Mouse (Mus musculus) lung, embryonic 14.5 days (tissue): ENCODE data around the gene Fam169a. TPM values are rescaled to one million over a fixed set of nuclear protein-coding genes. Genes with fewer than 3 reads are reported as not detected.

ENCODE experiments used
- ATAC-seq: fragments of 200-750 bp; cut with Nextera tagmentation; 2 replicates; pipeline ENCODE4 v1.8.0; 2017; ENCODE audit warnings: mild to moderate bottlenecking, moderate TSS enrichment, moderate library complexity; ENCODE audit not compliant: insufficient read depth
- DNase-seq: peaks from one replicate; pipeline ENCODE4 v3.0.0-alpha.2; 2015
- H3K27ac ChIP-seq: fragments of 300-500 bp; sonication (generic); 2 replicates; pipeline ENCODE4 v1.5.1; 2014; ENCODE audit warnings: low read depth, mild to moderate bottlenecking, moderate library complexity
- H3K27me3 ChIP-seq: fragments of 300-500 bp; sonication (generic); 2 replicates; pipeline ENCODE4 v1.6.1; 2014; ENCODE audit warnings: low read length, control low read depth; ENCODE audit not compliant: insufficient read depth
- H3K36me3 ChIP-seq: fragments of 300-500 bp; sonication (generic); 2 replicates; pipeline ENCODE4 v1.6.1; 2014; ENCODE audit warnings: control low read depth; ENCODE audit not compliant: insufficient read depth
- H3K4me1 ChIP-seq: fragments of 300-500 bp; sonication (generic); 2 replicates; pipeline ENCODE4 v1.6.1; 2014; ENCODE audit warnings: antibody characterized with exemption, control low read depth; ENCODE audit not compliant: insufficient read depth
- H3K4me2 ChIP-seq: fragments of 300-500 bp; sonication (generic); 2 replicates; pipeline ENCODE4 v1.6.1; 2014; ENCODE audit warnings: mild to moderate bottlenecking
- H3K4me3 ChIP-seq: fragments of 300-500 bp; sonication (generic); 2 replicates; pipeline ENCODE4 v1.5.1; 2014; ENCODE audit warnings: low read depth, low read length
- H3K9ac ChIP-seq: fragments of 300-500 bp; sonication (generic); 2 replicates; pipeline ENCODE4 v1.6.1; 2014
- H3K9me3 ChIP-seq: fragments of 300-500 bp; sonication (generic); 2 replicates; pipeline ENCODE4 v1.6.1; 2016; ENCODE audit warnings: low read depth, low read length, control low read depth
- CTCF ChIP-seq: IDR thresholded peaks from 2 replicates; pipeline ENCODE4 v1.5.1; 2016; ENCODE audit warnings: antibody characterized with exemption, low read depth
- WGBS: fragments of 180-500 bp; shearing (Covaris S2); extraction: QIAGEN DNeasy Blood & Tissue Kit; methylation state at CpG from one replicate; pipeline ENCODE4 v1.1.7; 2014; 5-methylcytosine and 5-hydroxymethylcytosine counted together
- polyA plus RNA-seq: library from polyadenylated mRNA; unstranded; fragments of >200 nt; fragmentation: Nextera tagmentation; extraction: Ambion mirVana; gene quantifications from 2 replicates; pipeline ENCODE4 v1.2.1, GENCODE M21; 2014

Fam169a gene
- polyA plus RNA-seq, 1 experiment from 2014 or later: 2.9 TPM

DNA sequence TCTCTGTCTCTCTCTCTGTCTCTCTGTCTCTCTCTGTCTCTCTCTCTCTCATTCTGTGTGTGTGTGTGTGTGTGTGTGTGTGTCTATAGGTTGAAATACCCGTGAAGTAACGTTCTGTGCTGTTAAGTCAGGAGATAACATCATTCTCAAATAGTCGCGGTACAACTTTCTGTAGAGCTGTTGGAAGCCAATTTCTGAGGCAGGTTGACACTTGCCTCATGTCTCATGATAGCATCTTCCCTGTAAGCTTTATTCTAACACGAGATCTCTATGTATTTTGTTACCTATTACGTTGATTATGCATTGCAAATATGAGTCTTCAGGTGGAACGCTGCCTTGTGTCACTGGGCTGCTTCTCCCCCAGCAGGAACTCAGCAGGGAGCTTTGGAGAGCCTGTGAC lies 75.2 kb downstream of the Fam169a start:
- Histone ChIP-seq H3K9me3 (no peaks in the 10 kb centered on the region), H3K4me3 (no peak overlapping the region), H3K4me1 (0 out of 2 replicates have a peak, but pooled peaks cover 3% of the 10 kb centered on the region), H3K27me3 (no peaks in the 10 kb centered on the region), H3K4me2 (no peak overlapping the region), H3K9ac (no peak overlapping the region), H3K36me3 (peaks cover 35% of the 10 kb centered on the region), H3K27ac (no peak overlapping the region)
- no peak for ATAC-seq
- no peak for TF ChIP-seq CTCF
- WGBS: 83% methylated on average over 7 of the region's 7 CpGs
- DNase-seq: no peak

DNA sequence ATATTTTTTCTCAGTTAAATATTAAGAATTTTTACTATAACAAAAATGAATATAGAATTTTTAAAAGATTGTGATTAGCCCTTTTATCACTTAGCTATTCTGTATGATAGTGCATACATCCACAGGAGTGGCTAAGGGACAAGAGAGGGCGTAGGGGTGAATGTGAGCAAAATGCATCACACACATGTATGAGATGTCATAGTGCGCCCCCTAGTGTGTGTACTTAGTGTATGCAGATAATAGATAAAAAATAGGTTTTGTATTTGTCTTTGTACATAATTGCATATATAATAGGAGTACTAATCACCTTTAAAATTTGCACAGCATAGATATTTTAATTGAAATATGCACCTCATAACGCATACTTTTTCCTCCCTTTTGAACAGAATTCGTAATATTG lies 78.7 kb downstream of the Fam169a start:
- WGBS: 59% methylated on average over 4 of the region's 4 CpGs

DNA sequence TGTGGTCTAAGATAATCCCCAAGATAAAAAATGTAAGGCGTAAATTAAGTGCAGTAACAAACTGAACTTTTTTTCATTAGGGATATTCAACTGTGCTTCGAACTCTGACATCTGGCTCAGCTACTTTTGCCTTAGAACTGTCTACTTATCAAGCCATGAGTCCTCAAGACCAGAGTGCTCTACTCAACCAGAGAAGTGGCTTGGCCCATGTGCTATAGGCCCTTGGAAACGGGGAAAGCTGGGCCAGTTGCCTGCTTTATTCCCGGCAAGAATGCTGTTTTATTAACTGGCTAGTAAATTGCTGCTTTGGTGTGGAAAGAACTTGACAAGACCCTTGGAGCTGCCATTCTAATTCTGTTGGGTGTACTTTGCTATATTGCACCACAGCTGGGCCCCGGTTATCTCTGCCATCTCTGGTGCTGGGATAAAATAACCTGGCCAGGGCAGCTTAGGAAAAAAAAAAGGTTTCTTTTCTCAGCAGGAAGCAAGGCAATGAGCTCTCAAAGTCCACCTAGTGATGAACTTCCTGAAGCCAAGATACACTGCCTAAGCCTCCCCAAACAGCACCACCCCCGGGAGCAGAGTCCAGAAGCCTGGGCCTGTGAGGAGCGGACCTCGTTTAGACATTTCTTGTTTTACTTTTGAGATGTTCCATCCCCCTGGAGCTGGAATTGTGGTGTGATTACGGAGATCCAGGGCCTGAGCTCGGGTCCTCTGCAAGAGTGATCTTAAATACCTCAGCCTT lies 108.6 kb downstream of the Fam169a start:
- DNase-seq: no peak
- WGBS: 85% methylated on average over 10 of the region's 10 CpGs
- H3K36me3 ChIP-seq: peaks cover 88% of the 10 kb centered on the region
- no peaks in the 10 kb centered on the region for H3K4me1 ChIP-seq
- no peak for TF ChIP-seq CTCF
- no peaks in the 10 kb centered on the region for H3K9me3 ChIP-seq
- no peak overlapping the region for H3K9ac ChIP-seq
- no peaks in the 10 kb centered on the region for H3K27me3 ChIP-seq
- H3K4me2 ChIP-seq: no peak overlapping the region
- H3K4me3 ChIP-seq: no peak overlapping the region
- ATAC-seq: no peak
- H3K27ac ChIP-seq: no peak overlapping the region

More for the DNA sequence above, 78.7 kb downstream of the Fam169a start:
- Histone ChIP-seq H3K4me1 (no peaks in the 10 kb centered on the region), H3K27ac (no peak overlapping the region), H3K9me3 (no peaks in the 10 kb centered on the region), H3K4me3 (no peak overlapping the region), H3K27me3 (no peaks in the 10 kb centered on the region), H3K36me3 (peaks cover 65% of the 10 kb centered on the region), H3K4me2 (no peak overlapping the region), H3K9ac (no peak overlapping the region)
- DNase-seq (peak; percentile 72), ATAC-seq (no peak)
- peak; percentile 72 for TF ChIP-seq CTCF

DNA sequence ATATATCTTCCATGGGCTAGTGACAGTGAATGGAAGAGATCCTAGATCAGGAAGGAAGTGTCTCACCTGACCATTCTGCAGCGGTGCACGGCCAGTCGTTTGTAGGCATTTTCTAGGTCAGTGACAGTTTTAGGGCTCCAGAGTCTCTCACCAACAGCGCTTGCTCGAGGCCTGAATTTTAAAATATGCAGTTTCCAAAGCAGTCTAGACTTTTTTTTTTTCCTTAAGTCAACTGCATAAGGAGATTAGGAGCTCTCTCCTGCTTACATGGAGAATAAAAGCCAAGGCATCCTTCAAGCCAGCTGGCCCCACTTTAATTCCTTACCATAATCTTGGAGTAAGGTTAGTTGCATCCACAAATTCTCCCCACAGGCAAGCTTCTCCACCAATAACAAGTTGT lies 109.6 kb downstream of the Fam169a start:
- no peak overlapping the region for H3K4me3 ChIP-seq
- TF ChIP-seq CTCF: no peak
- H3K4me1 ChIP-seq: no peaks in the 10 kb centered on the region
- H3K9ac ChIP-seq: no peak overlapping the region
- H3K27ac ChIP-seq: no peak overlapping the region
- no peak for DNase-seq
- no peaks in the 10 kb centered on the region for H3K27me3 ChIP-seq
- WGBS: 88% methylated on average over 5 of the region's 5 CpGs
- no peak overlapping the region for H3K4me2 ChIP-seq
- H3K36me3 ChIP-seq: peaks cover 90% of the 10 kb centered on the region
- H3K9me3 ChIP-seq: no peaks in the 10 kb centered on the region
- no peak for ATAC-seq

DNA sequence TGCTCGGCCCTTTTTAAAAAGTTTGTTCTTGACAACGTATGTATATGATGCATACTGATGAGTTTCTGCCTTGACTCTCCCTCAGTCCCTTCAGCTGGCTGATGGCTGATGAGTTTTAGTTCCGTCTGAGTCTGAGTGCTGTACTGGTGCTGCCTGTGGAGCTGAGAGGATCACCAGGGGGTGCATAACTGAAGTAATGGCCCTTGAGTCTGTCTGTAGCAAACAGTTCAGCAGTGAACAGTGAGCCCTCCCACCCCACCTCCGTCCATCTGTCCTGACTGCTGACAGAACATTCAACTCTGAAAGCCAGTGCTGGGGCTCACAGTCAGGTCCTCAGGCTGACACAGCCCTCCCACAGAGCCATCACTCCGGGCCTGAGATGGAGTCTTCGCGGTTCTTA lies 111.9 kb downstream of the Fam169a start:
- Histone ChIP-seq H3K27ac (no peak overlapping the region), H3K4me2 (no peak overlapping the region), H3K9me3 (no peaks in the 10 kb centered on the region), H3K4me3 (no peak overlapping the region), H3K27me3 (no peaks in the 10 kb centered on the region), H3K9ac (no peak overlapping the region), H3K4me1 (no peaks in the 10 kb centered on the region), H3K36me3 (peaks cover 79% of the 10 kb centered on the region)
- 79% methylated on average over 7 of the region's 7 CpGs for WGBS
- ATAC-seq: no peak
- DNase-seq: no peak
- no peak for TF ChIP-seq CTCF

DNA sequence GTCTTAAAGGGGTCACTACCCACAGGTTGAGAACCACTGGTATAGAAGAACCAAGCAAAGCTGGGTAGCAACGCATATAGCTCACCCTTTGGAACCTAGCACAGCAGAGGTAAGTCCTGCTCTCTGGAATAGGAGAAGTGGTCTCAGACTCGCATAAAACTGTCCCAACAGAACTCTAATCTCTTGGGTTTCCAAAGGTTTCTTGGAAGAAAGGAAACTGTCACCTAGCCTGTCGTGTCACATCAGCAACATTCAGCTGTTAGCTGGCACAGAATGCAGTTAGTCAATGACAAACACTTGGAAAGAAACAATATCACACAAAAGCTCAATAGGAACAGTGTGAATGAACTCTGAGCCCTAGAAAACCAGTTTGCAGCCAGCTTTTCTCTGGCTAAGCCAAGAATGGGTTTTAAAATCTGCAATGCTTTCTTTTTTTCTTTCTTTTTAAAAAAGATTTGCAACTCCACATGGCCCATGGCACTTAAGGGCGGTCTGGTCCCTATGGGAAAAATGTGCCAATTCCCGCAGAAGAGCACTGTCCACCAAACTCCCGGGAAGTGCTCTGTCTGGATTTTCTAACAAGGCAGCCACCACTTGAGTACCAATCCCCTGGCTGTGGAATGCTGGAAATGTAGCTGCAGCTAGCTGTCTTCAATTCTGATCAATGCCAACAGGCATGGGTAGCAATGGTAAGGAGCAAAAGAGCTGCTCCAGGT lies 113.2 kb downstream of the Fam169a start:
- no peak overlapping the region for H3K4me2 ChIP-seq
- DNase-seq: no peak
- H3K27me3 ChIP-seq: no peaks in the 10 kb centered on the region
- H3K36me3 ChIP-seq: peaks cover 65% of the 10 kb centered on the region
- H3K9ac ChIP-seq: no peak overlapping the region
- H3K9me3 ChIP-seq: no peaks in the 10 kb centered on the region
- whole genome bisulfite sequencing: 79% methylated on average over 6 of the region's 6 CpGs
- no peak for TF ChIP-seq CTCF
- no peak overlapping the region for H3K27ac ChIP-seq
- ATAC-seq: no peak
- no peaks in the 10 kb centered on the region; the same call in 1 of the 2 replicates for H3K4me1 ChIP-seq
- H3K4me3 ChIP-seq: no peak overlapping the region

Other genes with a start within 250 kb of the Fam169a start
- 0.13 and 0.27 TPM in 2 replicates for gene Gcnt4, start 142.6 kb upstream of the Fam169a start, polyA plus RNA-seq
- not detected in 2 replicates for gene 1700029F12Rik, start 32.9 kb upstream of the Fam169a start, polyA plus RNA-seq
- gene Gm6169, start 32.0 kb downstream of the Fam169a start, polyA plus RNA-seq: 3.1 and 4.6 TPM in 2 replicates
- gene Gfm2, start 70.7 kb downstream of the Fam169a start, polyA plus RNA-seq: 28.2 and 29.2 TPM in 2 replicates
- 71.5 and 72.8 TPM in 2 replicates for gene Nsa2, start 70.7 kb downstream of the Fam169a start, polyA plus RNA-seq
- 22.9 and 26.4 TPM in 2 replicates for gene Hexb, start 131.1 kb downstream of the Fam169a start, polyA plus RNA-seq
- gene Enc1, start 173.8 kb downstream of the Fam169a start, polyA plus RNA-seq: 14.0 and 14.1 TPM in 2 replicates